Mouse (Mus musculus): ENCODE data around the gene Myh14. TPM values are rescaled to one million over a fixed set of nuclear protein-coding genes. Genes with fewer than 3 reads are reported as not detected.

Myh14 gene
- polyA plus RNA-seq, 1 experiment from 2014 or later: 20.5 TPM

DNA sequence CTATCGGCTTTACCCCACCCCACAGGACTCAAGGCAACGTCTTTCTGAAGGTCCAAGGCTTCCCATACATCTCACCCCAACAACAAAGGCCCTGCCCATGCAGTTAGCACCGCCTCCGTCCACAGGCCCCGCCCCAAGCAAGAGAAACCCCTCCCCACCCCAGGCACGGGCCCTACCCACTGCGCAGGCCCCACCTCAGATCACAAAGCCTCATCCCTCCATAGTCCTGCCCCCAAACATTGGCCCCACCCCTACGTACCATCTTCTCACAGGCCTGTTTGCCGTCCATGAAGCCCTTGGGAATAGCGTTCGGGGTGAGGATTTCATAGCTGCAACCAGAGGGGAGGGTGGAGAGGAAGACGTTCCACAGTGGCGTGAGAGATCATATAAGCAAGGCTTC, 38.0 kb downstream of the Myh14 start:
- H3K9ac ChIP-seq (ENCODE audit: low read length): no peak overlapping the region
- H3K36me3 ChIP-seq (ENCODE audit: control insufficient read depth, insufficient read depth, low read length): no peaks in the 10 kb centered on the region
- H3K4me1 ChIP-seq (ENCODE audit: control insufficient read depth, insufficient read depth, low read length): no peaks in the 10 kb centered on the region
- 0 out of 2 replicates have a peak, but pooled peaks cover 3% of the 10 kb centered on the region for H3K27me3 ChIP-seq (ENCODE audit: control insufficient read depth, insufficient read depth, low read length)
- H3K27ac ChIP-seq (ENCODE audit: low read length): no peak overlapping the region
- ATAC-seq (ENCODE audit: insufficient read depth, low FRiP score): no peak
- H3K4me3 ChIP-seq (replicated peaks; ENCODE audit: low read length): no peak overlapping the region
- H3K4me2 ChIP-seq (ENCODE audit: low read depth, low read length): no peak overlapping the region
- no peaks in the 10 kb centered on the region for H3K9me3 ChIP-seq (replicated peaks; ENCODE audit: control insufficient read depth, low read length)
- WGBS: 28% methylated on average over 13 of the region's 13 CpGs

GRCm38 (mm10) chr7:44630437-44630836, 40.2 kb downstream of the Myh14 start:
- H3K4me3 ChIP-seq (replicated peaks; ENCODE audit: low read length): no peak overlapping the region
- no peaks in the 10 kb centered on the region for H3K36me3 ChIP-seq (ENCODE audit: control insufficient read depth, insufficient read depth, low read length)
- no peak overlapping the region for H3K27ac ChIP-seq (ENCODE audit: low read length)
- no peak for ATAC-seq (ENCODE audit: insufficient read depth, low FRiP score)
- 68% methylated on average over 13 of the region's 13 CpGs for WGBS
- no peak overlapping the region for H3K9ac ChIP-seq (ENCODE audit: low read length)
- no peak overlapping the region for H3K4me2 ChIP-seq (ENCODE audit: low read depth, low read length)
- H3K9me3 ChIP-seq (replicated peaks; ENCODE audit: control insufficient read depth, low read length): no peaks in the 10 kb centered on the region
- 0 out of 2 replicates have a peak, but pooled peaks cover 3% of the 10 kb centered on the region for H3K27me3 ChIP-seq (ENCODE audit: control insufficient read depth, insufficient read depth, low read length)
- no peaks in the 10 kb centered on the region for H3K4me1 ChIP-seq (ENCODE audit: control insufficient read depth, insufficient read depth, low read length)

DNA sequence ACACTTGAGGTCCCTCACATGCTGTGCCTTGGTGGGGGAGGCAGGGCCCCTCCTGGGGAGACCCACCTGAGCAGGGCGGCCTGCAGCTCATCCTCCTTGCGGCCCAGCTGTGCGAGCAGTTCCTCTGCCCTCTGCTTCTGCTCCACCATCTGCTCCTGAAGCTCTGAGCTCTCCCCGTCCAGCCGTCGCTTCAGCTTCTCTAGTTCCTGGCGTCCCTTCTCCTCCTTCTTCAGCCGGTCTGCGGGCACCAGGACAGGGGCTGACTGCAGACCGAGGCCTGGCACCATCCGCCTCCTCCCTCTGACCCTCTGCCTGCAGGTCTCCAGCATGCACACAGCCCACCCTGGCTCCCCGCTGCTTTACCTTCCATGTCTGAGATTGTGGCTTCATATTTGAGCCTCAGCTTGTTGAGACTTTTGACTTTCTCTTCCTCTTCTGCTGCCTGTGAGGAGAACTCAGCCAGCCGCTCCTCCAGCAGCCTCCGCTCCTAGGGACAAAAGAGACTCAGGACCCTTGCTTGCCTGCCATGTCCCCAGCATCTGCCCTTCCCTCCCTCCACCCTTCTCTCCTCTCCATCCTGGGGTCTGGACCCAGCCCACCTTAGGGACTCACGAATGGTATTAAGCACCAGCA, 42.1 kb downstream of the Myh14 start:
- 86% methylated on average over 15 of the region's 15 CpGs for WGBS
- H3K4me1 ChIP-seq (ENCODE audit: control insufficient read depth, insufficient read depth, low read length): no peaks in the 10 kb centered on the region
- no peak overlapping the region for H3K9ac ChIP-seq (ENCODE audit: low read length)
- no peak overlapping the region for H3K27ac ChIP-seq (ENCODE audit: low read length)
- no peak for ATAC-seq (ENCODE audit: insufficient read depth, low FRiP score)
- H3K4me3 ChIP-seq (replicated peaks; ENCODE audit: low read length): no peak overlapping the region
- no peaks in the 10 kb centered on the region for H3K9me3 ChIP-seq (replicated peaks; ENCODE audit: control insufficient read depth, low read length)
- no peaks in the 10 kb centered on the region for H3K36me3 ChIP-seq (ENCODE audit: control insufficient read depth, insufficient read depth, low read length)
- H3K4me2 ChIP-seq (ENCODE audit: low read depth, low read length): no peak overlapping the region
- H3K27me3 ChIP-seq (ENCODE audit: control insufficient read depth, insufficient read depth, low read length): 0 out of 2 replicates have a peak, but pooled peaks cover 3% of the 10 kb centered on the region

DNA sequence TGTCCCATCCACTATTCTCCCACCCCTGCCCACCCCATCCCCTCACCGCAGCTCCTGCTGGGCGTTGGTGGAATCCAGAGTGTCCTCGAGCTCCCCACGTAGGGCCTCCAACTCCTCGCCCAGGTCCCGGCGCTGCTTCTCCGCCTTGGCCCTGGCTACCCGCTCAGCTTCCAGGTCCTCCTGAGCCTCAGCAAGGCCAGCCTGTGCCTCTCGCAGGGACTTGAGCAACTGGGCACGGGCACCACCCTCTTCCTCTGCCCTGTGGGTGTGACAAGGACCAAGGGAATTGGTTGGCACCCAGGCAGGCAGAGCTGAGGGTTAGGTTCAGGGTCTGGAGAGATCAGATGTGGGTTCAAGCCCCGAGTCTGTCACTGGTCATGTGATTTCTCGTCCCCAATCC, 43.7 kb downstream of the Myh14 start:
- 0 out of 2 replicates have a peak, but pooled peaks cover 4% of the 10 kb centered on the region for H3K36me3 ChIP-seq (ENCODE audit: control insufficient read depth, insufficient read depth, low read length)
- no peaks in the 10 kb centered on the region for H3K27me3 ChIP-seq (ENCODE audit: control insufficient read depth, insufficient read depth, low read length)
- 81% methylated on average over 13 of the region's 13 CpGs for whole genome bisulfite sequencing
- no peaks in the 10 kb centered on the region for H3K4me1 ChIP-seq (ENCODE audit: control insufficient read depth, insufficient read depth, low read length)
- no peak overlapping the region for H3K9ac ChIP-seq (ENCODE audit: low read length)
- ATAC-seq (ENCODE audit: insufficient read depth, low FRiP score): no peak
- H3K4me3 ChIP-seq (replicated peaks; ENCODE audit: low read length): no peak overlapping the region
- no peak overlapping the region for H3K27ac ChIP-seq (ENCODE audit: low read length)
- no peak overlapping the region for H3K4me2 ChIP-seq (ENCODE audit: low read depth, low read length)
- H3K9me3 ChIP-seq (replicated peaks; ENCODE audit: control insufficient read depth, low read length): no peaks in the 10 kb centered on the region

DNA sequence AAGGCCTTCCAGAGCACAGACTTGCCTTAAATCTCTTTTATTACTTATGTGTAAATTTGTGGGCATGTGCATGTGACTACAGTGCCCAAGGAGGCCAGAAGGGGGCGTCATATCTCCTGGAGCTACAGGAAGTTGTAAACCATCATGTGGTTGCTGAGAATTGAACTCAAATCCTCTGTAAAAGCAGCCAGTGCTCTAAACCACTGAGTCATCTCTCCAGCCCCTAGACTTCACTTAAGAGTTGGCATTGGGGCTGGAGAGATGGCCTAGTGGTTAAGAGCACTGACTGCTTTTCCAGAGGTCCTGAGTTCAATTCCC, 44.6 kb downstream of the Myh14 start:
- no peak overlapping the region for H3K9ac ChIP-seq (ENCODE audit: low read length)
- H3K9me3 ChIP-seq (replicated peaks; ENCODE audit: control insufficient read depth, low read length): no peaks in the 10 kb centered on the region
- ATAC-seq (ENCODE audit: insufficient read depth, low FRiP score): no peak
- H3K36me3 ChIP-seq (ENCODE audit: control insufficient read depth, insufficient read depth, low read length): 0 out of 2 replicates have a peak, but pooled peaks cover 4% of the 10 kb centered on the region
- H3K4me3 ChIP-seq (replicated peaks; ENCODE audit: low read length): no peak overlapping the region
- H3K4me1 ChIP-seq (ENCODE audit: control insufficient read depth, insufficient read depth, low read length): no peaks in the 10 kb centered on the region
- no peak overlapping the region for H3K27ac ChIP-seq (ENCODE audit: low read length)
- 46% methylated on average over 1 of the region's 1 CpGs for WGBS
- no peak overlapping the region for H3K4me2 ChIP-seq (ENCODE audit: low read depth, low read length)
- H3K27me3 ChIP-seq (ENCODE audit: control insufficient read depth, insufficient read depth, low read length): no peaks in the 10 kb centered on the region

GRCm38 (mm10) chr7:44625241-44626067, 45.2 kb downstream of the Myh14 start:
- Histone ChIP-seq H3K9me3 (replicated peaks; ENCODE audit: control insufficient read depth, low read length) (no peaks in the 10 kb centered on the region), H3K27me3 (ENCODE audit: control insufficient read depth, insufficient read depth, low read length) (no peaks in the 10 kb centered on the region), H3K9ac (ENCODE audit: low read length) (no peak overlapping the region), H3K27ac (ENCODE audit: low read length) (no peak overlapping the region), H3K4me3 (replicated peaks; ENCODE audit: low read length) (no peak overlapping the region), H3K4me1 (ENCODE audit: control insufficient read depth, insufficient read depth, low read length) (no peaks in the 10 kb centered on the region), H3K36me3 (ENCODE audit: control insufficient read depth, insufficient read depth, low read length) (0 out of 2 replicates have a peak, but pooled peaks cover 4% of the 10 kb centered on the region), H3K4me2 (ENCODE audit: low read depth, low read length) (no peak overlapping the region)
- 89% methylated on average over 13 of the region's 13 CpGs for WGBS
- no peak for ATAC-seq (ENCODE audit: insufficient read depth, low FRiP score)

GRCm38 (mm10) chr7:44624828-44625227, 45.8 kb downstream of the Myh14 start:
- Histone ChIP-seq H3K4me2 (ENCODE audit: low read depth, low read length) (no peak overlapping the region), H3K9me3 (replicated peaks; ENCODE audit: control insufficient read depth, low read length) (no peaks in the 10 kb centered on the region), H3K4me3 (replicated peaks; ENCODE audit: low read length) (no peak overlapping the region), H3K4me1 (ENCODE audit: control insufficient read depth, insufficient read depth, low read length) (no peaks in the 10 kb centered on the region), H3K27me3 (ENCODE audit: control insufficient read depth, insufficient read depth, low read length) (no peaks in the 10 kb centered on the region), H3K36me3 (ENCODE audit: control insufficient read depth, insufficient read depth, low read length) (0 out of 2 replicates have a peak, but pooled peaks cover 4% of the 10 kb centered on the region), H3K9ac (ENCODE audit: low read length) (no peak overlapping the region), H3K27ac (ENCODE audit: low read length) (no peak overlapping the region)
- WGBS: 57% methylated on average over 14 of the region's 14 CpGs
- ATAC-seq (ENCODE audit: insufficient read depth, low FRiP score): no peak; the same call in 1 of the 2 replicates

GRCm38 (mm10) chr7:44624543-44624826, 46.2 kb downstream of the Myh14 start:
- 76% methylated on average over 3 of the region's 3 CpGs for WGBS
- Histone ChIP-seq H3K9ac (ENCODE audit: low read length) (no peak overlapping the region), H3K27ac (ENCODE audit: low read length) (no peak overlapping the region), H3K4me1 (ENCODE audit: control insufficient read depth, insufficient read depth, low read length) (no peaks in the 10 kb centered on the region), H3K9me3 (replicated peaks; ENCODE audit: control insufficient read depth, low read length) (no peaks in the 10 kb centered on the region), H3K36me3 (ENCODE audit: control insufficient read depth, insufficient read depth, low read length) (0 out of 2 replicates have a peak, but pooled peaks cover 4% of the 10 kb centered on the region), H3K4me2 (ENCODE audit: low read depth, low read length) (no peak overlapping the region), H3K27me3 (ENCODE audit: control insufficient read depth, insufficient read depth, low read length) (no peaks in the 10 kb centered on the region), H3K4me3 (replicated peaks; ENCODE audit: low read length) (no peak overlapping the region)
- ATAC-seq (ENCODE audit: insufficient read depth, low FRiP score): no peak

GRCm38 (mm10) chr7:44623714-44624542, 46.7 kb downstream of the Myh14 start:
- no peak overlapping the region for H3K27ac ChIP-seq (ENCODE audit: low read length)
- no peaks in the 10 kb centered on the region for H3K4me1 ChIP-seq (ENCODE audit: control insufficient read depth, insufficient read depth, low read length)
- no peak overlapping the region for H3K9ac ChIP-seq (ENCODE audit: low read length)
- no peak overlapping the region for H3K4me2 ChIP-seq (ENCODE audit: low read depth, low read length)
- ATAC-seq (ENCODE audit: insufficient read depth, low FRiP score): no peak
- H3K27me3 ChIP-seq (ENCODE audit: control insufficient read depth, insufficient read depth, low read length): no peaks in the 10 kb centered on the region
- 39% methylated on average over 18 of the region's 18 CpGs for WGBS
- no peaks in the 10 kb centered on the region for H3K9me3 ChIP-seq (replicated peaks; ENCODE audit: control insufficient read depth, low read length)
- H3K4me3 ChIP-seq (replicated peaks; ENCODE audit: low read length): no peak overlapping the region
- 0 out of 2 replicates have a peak, but pooled peaks cover 4% of the 10 kb centered on the region for H3K36me3 ChIP-seq (ENCODE audit: control insufficient read depth, insufficient read depth, low read length)

All from stomach, embryonic 16.5 days (tissue).